Mouse (Mus musculus) c-Kit-positive CD71-negative TER-119-negative erythroid progenitor cells, embryonic 14.5 days (primary cell): ENCODE results near the gene Rpl6.
"Not testable (repeated sequence)": the region's sequence is repeated elsewhere in the genome, so short reads cannot be mapped to it uniquely, and the experiment has no call there.

Source experiments
- DNase-seq: peaks from one replicate; pipeline ENCODE4 v3.0.0-alpha.2; 2013; ENCODE audit warnings: low read depth

Rpl6 gene

DNA sequence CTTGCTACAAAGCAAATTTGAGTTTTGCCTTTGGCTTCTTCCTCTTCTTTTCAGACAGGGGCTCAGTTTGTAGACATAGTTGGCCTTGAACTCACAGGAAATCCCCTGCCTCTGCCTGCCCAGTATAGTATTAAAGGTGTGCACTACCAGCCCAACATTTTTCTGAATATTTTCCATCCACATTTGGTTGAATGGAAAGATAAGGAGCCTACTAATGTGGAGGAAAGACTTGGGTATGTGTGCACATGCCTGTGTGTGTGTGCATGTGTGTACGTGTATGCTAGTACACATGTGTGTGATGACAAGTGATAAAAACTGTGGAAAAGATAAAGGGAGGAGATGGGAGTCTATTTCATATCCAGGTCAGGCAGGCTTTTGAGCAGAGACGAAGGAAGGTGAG is 21.6 kb downstream of the Rpl6 start:
- DNase-seq = no peak

DNA sequence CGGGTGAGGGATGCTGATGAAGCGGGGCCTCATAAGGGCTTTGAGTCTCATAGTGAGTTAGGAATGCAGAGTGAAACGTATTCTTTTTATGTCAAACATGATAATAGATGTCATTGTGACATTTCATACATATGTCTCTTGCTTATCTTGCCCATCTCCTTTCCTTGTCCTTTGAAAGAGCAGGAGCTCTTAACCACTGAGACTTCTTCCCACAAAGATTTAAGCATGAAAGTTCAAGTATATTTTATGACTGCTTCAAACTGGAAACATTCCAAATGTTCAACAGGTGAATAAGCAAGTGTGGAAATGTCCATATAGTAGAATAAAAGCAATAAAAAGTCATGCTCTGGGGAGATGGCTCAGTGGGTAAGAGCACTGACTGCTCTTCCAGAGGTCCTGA is 22.1 kb downstream of the Rpl6 start:
- DNase-seq = no peak

DNA sequence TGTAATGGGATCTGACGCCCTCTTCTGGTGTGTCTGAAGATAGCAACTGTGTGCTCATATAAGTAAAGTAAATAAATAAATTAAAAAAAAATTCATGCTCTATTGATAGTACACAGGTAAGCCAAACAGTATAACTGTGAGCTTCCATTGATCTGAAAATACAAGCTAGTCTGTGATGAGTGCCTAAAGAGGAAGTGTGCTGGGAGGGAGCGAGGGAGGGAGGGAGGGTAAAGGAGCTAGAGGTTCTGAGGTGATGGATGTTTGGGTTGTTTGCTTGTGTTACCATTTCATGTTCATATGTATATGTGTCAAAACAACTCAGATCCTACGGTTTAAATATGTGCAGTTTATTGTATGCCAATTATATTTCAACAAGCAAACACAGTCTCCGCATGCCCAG is 22.6 kb downstream of the Rpl6 start:
- DNase-seq = no peak

DNA sequence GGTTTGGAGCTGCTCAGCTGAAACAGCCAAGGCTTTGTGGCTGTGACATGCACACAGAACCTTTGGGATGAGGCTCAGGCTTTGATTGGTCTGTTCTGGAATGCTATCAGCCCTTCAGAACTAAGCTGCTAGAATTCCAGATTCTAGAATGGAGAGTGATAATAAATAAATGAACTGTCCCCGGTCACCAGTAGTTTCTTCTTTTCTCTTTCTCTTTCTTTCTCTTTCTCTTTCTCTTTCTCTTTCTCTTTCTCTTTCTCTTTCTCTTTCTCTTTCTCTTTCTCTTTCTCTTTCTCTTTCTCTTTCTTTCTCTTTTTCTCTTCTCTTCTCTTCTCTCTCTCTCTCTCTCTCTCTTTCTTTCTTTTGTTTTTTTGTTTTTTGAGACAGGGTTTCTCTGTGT is 23.0 kb downstream of the Rpl6 start:
- DNase-seq = not testable (repeated sequence)

DNA sequence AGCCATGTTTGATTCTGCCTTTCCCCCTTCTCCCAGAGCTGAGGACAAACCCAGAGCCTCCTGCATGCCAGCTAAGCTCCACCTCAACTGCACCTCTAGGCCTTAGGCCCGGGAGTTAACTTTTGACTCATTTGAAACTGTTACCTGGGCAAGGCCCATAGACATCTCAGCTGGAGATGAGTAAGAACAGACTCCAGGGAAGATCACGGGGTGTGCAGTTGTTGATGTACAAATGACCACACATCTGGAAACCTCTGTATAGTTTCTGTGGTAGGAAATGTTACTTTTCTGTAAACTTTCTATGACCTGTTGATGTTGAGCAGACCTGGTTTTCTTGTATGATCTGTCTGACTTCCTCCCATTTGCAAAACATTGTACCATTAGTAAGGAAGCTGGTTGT is 24.9 kb downstream of the Rpl6 start:
- no peak for DNase-seq

DNA sequence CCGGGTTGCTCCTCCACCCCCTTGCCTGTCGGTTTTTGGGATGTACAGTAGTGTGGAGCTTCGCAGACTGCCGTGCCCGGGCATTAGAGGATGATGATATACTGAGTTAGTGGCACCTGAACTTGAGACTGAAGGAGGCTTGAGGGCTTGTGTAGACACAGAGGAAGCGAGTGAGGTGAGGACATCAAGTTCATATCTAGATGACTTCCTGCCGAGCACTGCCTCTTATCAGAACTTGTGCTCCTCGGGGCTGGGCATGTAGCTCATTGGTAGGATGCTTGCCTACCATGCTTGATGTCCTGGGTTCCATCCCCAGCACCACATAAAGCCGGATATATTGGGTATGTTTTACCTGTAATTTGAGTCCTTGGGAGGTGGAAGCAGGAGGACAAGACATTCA is 26.5 kb downstream of the Rpl6 start:
- DNase-seq = no peak

DNA sequence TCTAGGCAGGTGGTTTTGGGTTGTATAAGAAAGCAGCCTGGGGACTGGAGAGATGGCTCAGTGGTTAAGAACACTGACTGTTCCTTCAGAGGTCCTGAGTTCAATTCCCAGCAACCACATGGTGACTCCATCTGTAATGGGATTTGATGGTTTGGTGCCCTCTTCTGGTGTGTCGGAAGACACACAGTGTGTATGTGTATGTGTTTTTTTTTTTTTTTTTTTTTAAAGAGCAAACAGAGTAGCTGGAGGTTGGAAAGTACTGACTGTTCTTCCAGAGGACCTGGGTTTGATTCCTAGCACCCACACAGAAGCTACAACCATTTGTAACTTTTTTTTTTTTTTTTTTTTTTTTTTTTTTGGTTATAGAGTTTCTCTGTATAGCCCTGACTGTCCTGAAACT is 28.5 kb downstream of the Rpl6 start:
- DNase-seq = no peak

DNA sequence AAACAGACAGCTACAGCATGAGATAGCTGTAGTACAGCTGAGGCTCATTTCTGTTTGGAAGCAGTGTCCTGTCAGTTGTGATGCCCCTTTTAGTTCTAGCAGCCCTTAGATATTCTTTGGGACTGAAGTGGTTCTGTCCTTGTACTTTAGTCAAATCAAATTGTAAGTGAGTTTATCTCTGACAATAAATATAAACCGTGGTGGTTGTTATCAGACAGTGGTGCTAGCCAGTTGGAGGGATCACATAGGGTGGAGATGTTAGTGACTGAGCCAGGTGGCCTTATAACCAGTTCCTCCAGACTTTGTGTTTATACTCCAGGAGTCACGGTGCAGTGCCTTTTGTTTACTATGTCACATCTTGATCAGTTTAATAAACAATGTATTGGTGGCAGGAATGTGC is 29.4 kb downstream of the Rpl6 start:
- DNase-seq = no peak

DNA sequence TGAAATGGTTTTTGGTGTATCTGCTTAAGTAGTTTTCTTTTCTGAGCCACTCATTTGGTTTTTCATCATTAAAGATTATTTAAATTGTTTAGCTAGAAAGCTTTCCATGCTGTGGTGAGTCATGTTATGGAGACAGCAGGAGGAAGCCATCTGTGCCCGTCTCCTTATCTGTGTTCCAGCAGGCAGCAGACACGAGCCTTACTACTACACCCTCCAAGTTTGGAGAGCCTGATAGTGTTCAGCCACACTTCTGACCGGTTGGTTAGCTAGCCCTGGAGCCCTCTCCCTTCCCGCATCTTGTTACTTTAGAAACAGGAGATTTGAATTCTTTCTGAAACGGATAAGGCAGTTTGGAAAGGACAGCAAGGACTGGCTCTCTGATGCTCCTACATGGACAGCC is 31.9 kb downstream of the Rpl6 start:
- DNase-seq = peak; percentile 53

DNA sequence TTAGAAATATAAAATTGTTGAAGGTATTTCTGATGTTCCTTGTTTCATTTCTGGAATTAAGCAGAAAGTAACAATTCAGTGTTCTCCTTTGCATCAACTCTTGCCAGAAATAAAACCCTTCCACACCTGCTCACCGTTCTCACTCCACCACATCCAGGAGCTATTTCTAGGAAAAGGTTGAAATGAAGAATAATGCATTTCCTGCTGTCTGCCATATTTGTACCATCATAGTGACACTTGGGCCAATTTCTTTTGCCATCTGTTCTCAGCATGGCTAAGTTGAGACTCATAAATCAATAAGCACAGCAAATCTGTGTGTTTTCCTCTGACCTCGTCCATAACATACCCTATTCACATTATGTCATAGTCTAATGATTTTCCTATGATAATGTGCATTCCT is 33.9 kb downstream of the Rpl6 start:
- DNase-seq = no peak

DNA sequence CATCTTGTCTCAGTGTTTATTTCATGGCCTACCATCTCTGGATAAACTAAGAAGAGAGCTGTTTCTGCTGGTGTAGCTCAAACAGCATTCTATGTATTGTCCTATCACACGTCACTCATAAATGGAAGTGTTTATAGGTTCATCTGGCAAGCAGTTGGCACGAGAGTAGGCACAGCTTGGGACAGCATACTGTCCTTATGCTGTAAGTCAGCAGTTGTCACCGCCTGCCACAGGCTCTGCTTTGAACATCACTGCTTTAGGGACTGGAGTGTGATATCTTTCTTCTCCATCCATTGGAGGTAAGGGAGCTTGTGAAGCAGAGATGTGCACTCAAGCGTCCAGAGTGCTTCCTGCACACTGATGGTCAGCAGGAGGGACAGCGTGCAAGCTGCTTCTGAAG is 35.6 kb downstream of the Rpl6 start:
- DNase-seq = no peak

DNA sequence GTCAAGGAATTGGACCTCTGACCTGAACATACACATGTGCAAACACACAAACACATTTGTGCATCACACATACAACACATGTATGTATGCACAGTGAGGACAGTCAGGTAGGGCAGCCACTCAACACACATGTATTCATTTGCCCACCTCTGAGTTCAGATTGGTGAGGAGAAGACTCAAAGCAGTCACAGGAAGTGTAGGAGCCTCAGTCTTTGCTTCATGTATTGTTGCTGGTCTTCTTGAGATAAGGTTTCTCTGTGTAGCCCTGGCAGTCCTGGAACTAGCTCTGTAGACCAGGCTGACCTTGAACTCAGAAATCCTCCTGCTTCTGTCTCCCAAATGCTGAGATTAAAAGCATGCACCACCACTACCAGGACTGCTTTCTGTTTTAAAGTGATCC is 36.9 kb downstream of the Rpl6 start:
- DNase-seq = no peak

DNA sequence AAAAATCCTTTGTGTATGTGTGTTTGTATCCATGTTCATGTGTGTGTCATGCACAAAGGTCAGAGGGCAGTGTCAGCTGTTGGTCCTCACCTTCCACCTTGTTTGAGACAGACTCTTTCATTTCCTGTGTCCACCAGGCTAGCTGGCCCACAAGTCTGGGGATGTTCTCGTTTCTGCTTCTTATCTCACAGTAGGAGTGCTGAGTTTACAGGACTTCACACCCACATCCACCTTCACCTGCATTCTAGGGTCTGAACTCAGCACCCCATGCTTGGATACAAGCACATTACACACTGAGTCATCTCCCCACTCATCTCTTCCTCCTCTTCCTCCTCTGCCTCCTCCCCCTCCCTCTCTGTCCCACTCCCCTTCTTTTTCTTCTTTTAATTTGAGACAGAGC is 38.0 kb downstream of the Rpl6 start:
- no peak for DNase-seq

DNA sequence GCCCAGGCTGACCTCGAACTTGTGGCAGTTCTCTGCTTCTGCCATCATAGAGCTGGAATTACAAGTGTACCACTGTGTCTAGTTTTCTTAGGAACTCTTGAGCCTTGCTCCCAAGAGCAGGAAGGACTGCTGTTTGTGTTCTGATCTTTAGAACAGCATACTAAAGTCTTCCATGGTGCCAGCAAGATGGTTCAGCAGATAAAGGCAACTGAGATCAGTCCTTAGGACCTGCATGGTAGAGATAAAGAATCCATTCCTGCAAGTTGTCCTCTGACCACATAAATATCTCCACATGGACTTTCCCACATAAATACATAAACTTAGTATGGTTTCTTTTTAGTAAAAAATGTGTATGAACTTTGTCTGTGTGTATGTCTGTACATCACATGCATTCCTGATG is 38.4 kb downstream of the Rpl6 start:
- DNase-seq = no peak

DNA sequence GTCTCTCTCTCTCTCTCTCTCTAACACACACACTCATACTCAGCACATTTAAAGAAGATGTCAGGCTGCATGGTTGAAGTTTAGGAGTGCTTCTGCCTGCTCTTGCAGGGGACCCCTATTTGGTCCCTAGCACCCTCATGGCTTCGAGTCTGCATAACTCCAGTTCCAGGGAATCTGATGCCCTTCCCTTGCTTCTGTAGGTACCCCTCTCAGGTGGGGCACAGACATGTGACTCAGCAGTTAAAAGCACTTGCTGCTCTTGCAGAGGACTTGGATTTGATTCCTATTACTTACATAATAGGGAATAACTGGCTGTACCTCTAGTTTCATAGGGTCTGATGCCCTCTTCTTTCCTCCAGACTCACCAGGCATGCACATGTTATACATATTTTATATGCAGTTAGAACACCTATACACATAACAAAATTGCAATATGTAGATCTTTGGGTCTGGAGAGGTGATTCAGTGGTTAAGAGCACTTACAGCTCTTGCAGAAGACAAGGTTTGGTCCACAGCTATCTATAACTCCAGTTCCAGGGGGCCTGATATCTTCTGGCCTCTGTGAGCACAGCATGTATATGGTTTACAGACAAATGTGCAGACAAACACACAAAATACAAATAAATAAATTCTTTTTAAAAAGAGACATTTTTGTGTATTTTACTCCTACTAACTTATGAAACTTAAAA is 39.5 kb downstream of the Rpl6 start:
- DNase-seq = no peak

DNA sequence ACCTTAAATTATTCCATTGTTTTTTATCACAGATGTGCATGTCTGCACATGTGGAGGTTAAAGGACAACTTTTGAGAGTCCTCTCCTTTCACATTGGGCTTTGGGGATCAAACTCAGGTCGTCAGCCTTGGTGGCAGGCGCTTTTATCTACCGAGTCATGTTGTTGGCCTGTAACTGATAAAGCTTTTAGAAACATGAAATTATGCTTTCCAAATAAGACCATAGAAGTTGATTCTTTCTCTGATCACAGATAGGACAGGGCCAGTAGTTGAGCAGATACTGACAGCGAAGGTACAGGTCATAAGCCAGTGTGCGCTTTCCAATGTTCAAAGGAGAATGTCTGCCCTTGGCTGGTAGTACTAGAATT is 40.1 kb downstream of the Rpl6 start:
- no peak for DNase-seq

DNA sequence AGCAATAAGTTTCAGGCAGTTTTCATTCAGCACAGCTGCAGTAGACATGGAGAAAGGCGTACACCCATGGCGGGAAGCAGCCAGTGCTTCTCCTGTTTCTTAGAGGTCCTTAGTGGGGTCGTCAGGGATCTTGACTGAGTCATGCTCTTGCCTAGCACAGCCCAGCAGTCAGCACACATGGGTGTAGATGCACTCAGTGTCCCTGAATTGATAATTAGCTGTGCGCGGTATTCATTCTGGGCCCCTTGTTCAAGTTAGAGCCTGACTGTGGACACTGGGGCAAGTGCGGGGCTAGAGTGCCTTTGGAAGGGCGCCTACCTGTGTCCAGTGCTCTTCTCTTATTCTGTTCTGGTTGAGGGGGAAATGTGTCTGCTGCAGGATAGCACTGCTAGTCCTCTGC is 40.9 kb downstream of the Rpl6 start:
- DNase-seq = no peak

DNA sequence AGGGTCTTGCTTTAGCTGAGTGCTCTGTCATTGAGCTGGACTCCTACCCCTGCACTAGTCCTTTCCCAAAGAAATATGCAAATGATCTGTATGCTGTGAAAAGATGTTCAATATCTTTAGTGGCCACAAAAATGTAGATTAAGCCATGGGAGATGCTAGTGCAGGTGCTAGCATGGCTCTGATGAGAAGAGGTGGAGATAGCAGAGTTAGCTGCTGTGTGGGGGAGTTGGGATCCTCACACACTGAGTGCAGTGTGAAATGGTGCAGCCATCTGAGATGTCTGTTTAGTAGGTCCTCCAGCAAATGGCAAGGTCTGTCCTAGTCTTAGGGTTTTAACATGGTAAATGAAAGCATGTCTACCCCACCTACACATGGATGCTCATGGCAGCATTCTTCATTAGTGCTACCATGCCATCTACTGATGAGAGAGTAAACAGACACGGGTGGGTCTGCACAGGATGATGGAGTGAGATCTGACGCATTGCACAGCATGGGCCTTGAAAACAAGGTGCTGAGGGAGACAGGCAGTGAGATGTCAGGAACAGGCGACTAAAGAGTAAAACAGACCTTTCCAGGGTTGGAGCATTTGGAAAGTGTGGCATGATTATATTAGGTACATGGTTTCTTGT is 44.6 kb downstream of the Rpl6 start:
- DNase-seq = no peak

DNA sequence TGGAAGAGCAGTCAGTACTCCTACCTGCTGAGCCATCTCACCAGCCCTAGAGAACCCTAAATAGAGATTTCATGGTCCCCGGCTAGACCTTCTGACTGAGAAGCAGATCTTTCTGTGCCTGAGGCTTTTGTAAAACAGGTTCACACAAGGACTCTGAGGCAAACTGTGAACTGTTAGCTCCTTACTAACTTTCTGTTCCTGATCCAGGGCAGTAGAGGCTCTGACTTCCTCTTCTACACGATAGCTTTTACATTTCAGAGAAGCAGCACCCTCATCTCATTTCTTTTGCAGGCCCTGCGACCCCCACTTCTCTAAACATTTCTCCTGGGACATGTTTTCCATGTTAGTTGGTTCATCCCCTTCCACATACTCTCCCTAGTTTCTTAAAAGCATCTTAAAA is 45.4 kb downstream of the Rpl6 start:
- DNase-seq = no peak

DNA sequence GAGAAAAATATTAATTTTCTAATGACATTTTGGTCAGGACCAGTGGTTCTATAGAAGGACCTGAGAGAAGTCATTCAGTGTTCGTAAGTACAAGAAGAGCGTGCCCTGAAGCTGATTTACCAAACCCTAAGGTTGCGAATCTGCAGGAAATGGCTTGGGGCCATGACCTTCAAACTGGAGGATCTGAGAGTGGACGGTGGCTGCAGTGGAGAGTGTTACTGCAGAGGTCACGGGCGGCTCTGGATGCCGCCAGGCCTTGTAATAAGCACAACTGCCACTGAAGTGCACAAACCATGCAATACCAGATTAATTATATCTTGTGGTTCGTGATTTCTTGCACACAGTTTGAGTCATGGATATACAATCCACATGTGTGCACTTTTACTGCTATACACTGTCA is 47.5 kb downstream of the Rpl6 start:
- no peak for DNase-seq

DNA sequence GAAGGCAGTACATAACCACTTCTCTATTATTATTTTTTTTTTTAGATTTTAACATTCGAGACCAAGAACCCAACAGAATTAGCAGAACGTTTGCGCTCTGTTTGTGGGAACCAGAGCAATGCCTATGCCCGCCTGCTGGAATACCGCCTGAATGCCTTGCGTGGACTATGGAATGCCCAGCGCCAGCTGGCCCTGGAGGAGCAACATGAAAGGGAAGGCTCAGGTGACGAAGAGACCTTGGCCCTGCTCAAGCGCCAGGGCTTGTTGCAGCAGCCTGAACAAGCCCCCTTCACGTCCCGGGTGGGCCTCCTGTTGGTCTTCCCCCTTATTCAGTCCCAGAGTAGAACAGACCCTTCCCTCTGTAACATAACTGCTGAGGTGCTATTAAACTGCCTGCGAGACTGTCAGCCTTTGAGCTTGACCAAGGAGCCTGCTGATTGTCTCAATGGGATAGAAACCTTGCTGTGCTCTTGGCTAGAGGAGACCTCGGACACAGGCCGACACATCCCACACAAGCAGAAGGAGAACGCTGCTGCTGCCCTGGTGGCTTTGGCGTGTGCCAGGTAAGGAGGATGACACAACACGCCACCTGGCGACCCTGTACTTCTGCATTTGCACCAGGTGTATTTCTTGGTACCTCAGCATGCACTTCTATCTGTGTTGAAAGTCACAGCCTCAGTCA is 49.7 kb downstream of the Rpl6 start:
- DNase-seq = no peak

DNA sequence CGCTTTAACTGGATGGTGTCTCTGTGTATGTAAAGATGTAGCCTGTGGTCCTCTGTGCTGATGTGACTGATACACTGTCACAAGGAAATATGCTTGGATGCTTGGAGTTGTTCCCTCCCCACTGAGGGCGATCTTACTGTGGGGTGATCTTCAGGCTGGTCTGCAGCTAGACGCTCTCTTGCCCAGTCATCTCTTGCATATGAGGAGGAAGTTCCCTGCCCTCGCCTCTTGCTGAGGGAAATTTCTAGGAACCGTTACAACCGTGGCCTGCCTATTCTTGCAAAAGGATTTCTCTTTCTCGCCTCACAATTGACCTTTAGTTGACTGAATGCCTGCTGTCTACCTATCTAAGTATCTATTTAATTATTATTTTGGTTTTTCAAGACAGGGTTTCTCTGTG is 50.7 kb downstream of the Rpl6 start:
- no peak for DNase-seq
